Mouse (Mus musculus) kidney, postnatal 36 days (tissue): Measurements from ENCODE around the gene Inpp4b.
A peak's percentile ranks its signal among the peaks of the same experiment; 100 is the strongest.
"Not testable (repeated sequence)": the region's sequence is repeated elsewhere in the genome, so short reads cannot be mapped to it uniquely, and the experiment has no call there.

Experiments
- DNase-seq, 2 experiments: peaks; one replicate each; pipeline ENCODE4 v3.0.0; 2021 to 2022; ENCODE audit warnings: mixed read lengths in 2 of 2

The Inpp4b gene

GRCm38 (mm10) chr8:82017792-82018191 lies 675.4 kb downstream of the Inpp4b start:
- no peak for DNase-seq

GRCm38 (mm10) chr8:82027401-82027800 lies 685.0 kb downstream of the Inpp4b start:
- DNase-seq, result peak; percentile 59 to 74

GRCm38 (mm10) chr8:82028896-82029295 lies 686.5 kb downstream of the Inpp4b start:
- peak; percentile 32 to 62 for DNase-seq

GRCm38 (mm10) chr8:82032035-82032434 lies 689.7 kb downstream of the Inpp4b start:
- peak; percentile 2 to 7 for DNase-seq

- DNase-seq, result no peak
Observed at GRCm38 (mm10) chr8:82054030-82054429, 711.7 kb downstream of the Inpp4b start.

- no peak for DNase-seq
Observed at GRCm38 (mm10) chr8:82067619-82068018, 725.3 kb downstream of the Inpp4b start.

GRCm38 (mm10) chr8:82079267-82079666 lies 736.9 kb downstream of the Inpp4b start:
- no peak for DNase-seq

- DNase-seq, result not testable (repeated sequence)
Observed at GRCm38 (mm10) chr8:82086631-82087030, 744.3 kb downstream of the Inpp4b start.

- DNase-seq, result no peak
Observed at GRCm38 (mm10) chr8:82090901-82091300, 748.5 kb downstream of the Inpp4b start.

- DNase-seq, result no peak
Observed at GRCm38 (mm10) chr8:82093274-82093673, 750.9 kb downstream of the Inpp4b start.

GRCm38 (mm10) chr8:82104560-82104959 lies 762.2 kb downstream of the Inpp4b start:
- no peak for DNase-seq

GRCm38 (mm10) chr8:82106131-82106530 lies 763.8 kb downstream of the Inpp4b start:
- DNase-seq, result no peak

- no peak for DNase-seq
Observed at GRCm38 (mm10) chr8:82150272-82150671, 807.9 kb downstream of the Inpp4b start.

- no peak for DNase-seq
Observed at GRCm38 (mm10) chr8:82157928-82158327, 815.6 kb downstream of the Inpp4b start.
